Mouse (Mus musculus) cerebellum, postnatal 14 days (tissue): ENCODE measurements around the gene Pced1b.

Experiments
- DNase-seq, 2 experiments: peaks; one replicate each; pipeline ENCODE4 v3.0.0; 2021; ENCODE audit warnings: mixed read lengths in 2 of 2

Pced1b gene

GRCm38 (mm10) chr15:97407496-97408454 is 160.9 kb downstream of the Pced1b start:
- no peak for DNase-seq

DNA sequence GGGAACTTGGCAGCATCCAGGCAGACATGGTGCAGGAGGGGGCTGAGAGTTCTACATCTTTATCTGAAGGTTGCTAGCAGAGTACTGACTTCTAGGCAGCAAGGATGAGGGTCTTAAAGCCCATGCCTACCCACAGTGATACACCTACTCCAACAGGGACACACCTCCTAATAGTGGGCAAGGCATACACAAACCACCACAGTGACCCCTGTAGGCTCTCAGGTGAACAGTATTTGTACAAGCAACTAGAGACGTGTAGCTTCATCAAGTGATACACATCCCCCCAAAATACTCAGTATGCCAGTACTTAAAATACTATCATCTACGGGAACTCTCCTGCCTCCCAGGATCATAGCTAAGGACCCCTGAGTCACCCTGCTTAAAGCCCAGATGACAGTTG is 164.2 kb downstream of the Pced1b start:
- DNase-seq, result no peak

- DNase-seq, result no peak
Observed at GRCm38 (mm10) chr15:97411671-97412070, 164.8 kb downstream of the Pced1b start.

- DNase-seq, result no peak
Observed at GRCm38 (mm10) chr15:97412308-97412707, 165.4 kb downstream of the Pced1b start.

DNA sequence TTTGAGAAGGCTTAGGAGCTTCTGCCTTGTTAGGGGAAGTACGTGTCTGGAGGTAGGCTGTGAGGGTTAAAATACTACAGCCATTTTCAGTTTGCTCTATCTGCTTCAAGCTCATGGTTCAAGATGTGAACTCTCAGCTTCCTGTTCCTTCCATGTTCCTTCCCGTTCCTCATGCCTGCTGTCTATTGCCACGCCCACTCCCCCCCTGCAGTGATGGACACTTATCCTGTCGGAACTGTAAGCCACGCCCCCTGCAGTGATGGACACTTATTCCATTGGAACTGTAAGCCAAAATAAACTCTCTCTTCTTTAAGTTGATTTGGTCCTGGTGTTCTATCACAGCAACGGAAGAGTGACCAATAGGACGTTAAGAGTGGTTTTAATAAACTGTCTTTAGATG is 166.0 kb downstream of the Pced1b start:
- DNase-seq, result peak in 1 of 2 experiments; percentile 11

- DNase-seq, result no peak
Observed at GRCm38 (mm10) chr15:97414718-97415413, 168.0 kb downstream of the Pced1b start.

- no peak for DNase-seq
Observed at GRCm38 (mm10) chr15:97415426-97415946, 168.6 kb downstream of the Pced1b start.

- DNase-seq, result no peak
Observed at GRCm38 (mm10) chr15:97420292-97420691, 173.4 kb downstream of the Pced1b start.

GRCm38 (mm10) chr15:97421533-97421932 is 174.6 kb downstream of the Pced1b start:
- DNase-seq, result no peak

GRCm38 (mm10) chr15:97422212-97422944 is 175.5 kb downstream of the Pced1b start:
- no peak for DNase-seq

DNA sequence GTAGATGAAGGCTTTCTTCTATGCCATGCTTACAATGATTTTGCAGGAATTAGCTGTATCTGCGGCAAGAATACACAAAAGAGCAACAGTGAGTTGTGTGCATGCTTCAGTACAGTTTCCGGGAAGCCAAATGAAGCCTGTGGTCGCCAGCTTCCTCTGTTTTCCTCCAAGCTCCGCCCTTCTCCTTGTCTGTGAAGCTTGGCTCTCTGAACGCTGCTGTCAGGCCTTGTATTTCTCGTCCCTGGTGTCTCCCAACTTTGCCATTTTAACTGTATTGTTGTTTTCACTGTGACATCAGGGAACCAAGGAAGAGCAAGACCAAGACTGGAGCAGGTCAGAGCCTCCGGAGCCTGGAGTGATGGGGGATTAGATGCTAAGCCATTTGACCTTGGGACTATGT is 177.5 kb downstream of the Pced1b start:
- DNase-seq, result no peak

GRCm38 (mm10) chr15:97424961-97425360 is 178.1 kb downstream of the Pced1b start:
- no peak for DNase-seq

GRCm38 (mm10) chr15:97429201-97429900 is 182.4 kb downstream of the Pced1b start:
- no peak for DNase-seq

- no peak for DNase-seq
Observed at GRCm38 (mm10) chr15:97431533-97431932, 184.6 kb downstream of the Pced1b start.

DNA sequence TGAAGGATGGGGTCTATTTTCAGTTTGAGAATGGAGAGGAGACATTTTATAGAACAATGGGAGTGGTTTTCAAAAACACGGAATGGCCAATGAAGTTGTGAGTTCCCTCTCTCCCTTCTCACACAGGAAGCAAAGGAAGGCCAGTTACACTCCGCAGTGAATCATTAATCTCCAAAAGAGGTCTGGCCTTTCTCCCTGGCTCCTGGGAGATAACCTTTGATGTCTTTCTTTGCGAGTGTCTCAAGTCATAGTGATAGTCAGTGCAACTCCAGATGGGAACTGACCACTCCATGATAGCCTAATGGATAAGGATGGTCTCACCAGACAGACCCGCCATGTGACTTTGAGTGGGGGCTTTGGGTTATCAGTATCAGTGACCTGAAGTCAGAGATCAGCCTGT is 185.3 kb downstream of the Pced1b start:
- DNase-seq, result no peak
